Mouse (Mus musculus) olfactory bulb, adult 2 months (tissue): ENCODE data around the gene Rassf8.

ENCODE experiments used
- CTCF ChIP-seq: fragments of 200-500 bp; IDR thresholded peaks from 2 replicates; pipeline ENCODE4 v1.5.1; 2012; ENCODE audit warnings: low read depth, mild to moderate bottlenecking, low read length, moderate library complexity; ENCODE audit not compliant: insufficient read depth
- POLR2A ChIP-seq: fragments of 200-500 bp; IDR thresholded peaks from 2 replicates; pipeline ENCODE4 v1.6.1; 2012; ENCODE audit warnings: mild to moderate bottlenecking, low read depth, low read length, moderate library complexity; ENCODE audit not compliant: insufficient read depth

DNA sequence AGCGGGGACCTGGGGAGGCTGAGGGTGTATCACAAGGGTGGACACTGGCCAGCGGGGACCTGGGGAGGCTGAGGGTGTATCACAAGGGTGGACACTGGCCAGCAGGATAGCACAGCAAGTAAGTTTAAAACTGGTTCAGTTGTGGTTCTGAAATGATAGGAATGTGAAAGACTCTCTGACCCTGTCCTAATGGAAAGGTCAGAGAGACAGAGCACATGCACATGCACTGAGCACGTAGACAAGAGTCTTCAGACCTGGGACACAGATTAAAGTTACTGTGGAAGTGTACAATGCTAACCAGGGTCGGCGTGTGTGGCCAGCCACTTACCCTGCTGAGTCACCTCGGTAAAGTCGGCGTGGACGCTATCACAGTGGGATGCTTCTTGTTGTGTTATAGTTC lies 61.4 kb downstream of the Rassf8 start:
- no peak for TF ChIP-seq CTCF
- TF ChIP-seq POLR2A: no peak
